Mouse (Mus musculus): ENCODE measurements around the gene Ctdsp1. TPM values are rescaled to one million over a fixed set of nuclear protein-coding genes. Genes with fewer than 3 reads are reported as not detected.
A peak's percentile ranks its signal among the peaks of the same experiment; 100 is the strongest.

Gene Ctdsp1
- polyA plus RNA-seq, 1 experiment from 2014 or later, result 16.8 TPM

DNA sequence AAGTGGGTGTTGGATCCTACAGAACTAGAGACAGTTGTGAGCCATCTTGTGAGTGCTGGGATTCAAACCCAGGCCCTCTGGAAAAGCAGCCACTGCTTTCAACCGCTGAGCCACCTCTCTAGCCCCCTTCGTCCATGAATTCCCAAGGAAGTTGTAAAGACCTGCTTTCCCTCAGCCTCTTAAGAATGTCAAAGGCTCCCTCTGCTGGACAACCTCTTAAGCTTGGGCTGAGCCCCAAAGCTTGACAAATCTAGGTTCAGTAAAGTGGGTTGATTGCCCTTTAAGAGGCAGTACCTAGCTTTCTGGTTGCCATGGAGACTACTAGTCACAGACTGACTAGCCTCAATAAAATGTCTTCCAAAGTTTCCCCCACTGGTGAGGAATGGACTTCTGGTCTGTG is 29.5 kb upstream of the Ctdsp1 start, which contains the start of gene Catip:
Catip (plus strand) TSS at position 297 of the 400 bp plus-strand sequence.
- ATAC-seq (ENCODE audit: low FRiP score), result peak; percentile 75
- no peaks in the 10 kb centered on the region for H3K27me3 ChIP-seq (replicated peaks)
- no peaks in the 10 kb centered on the region for H3K36me3 ChIP-seq
- WGBS, result 0% methylated on average over 2 of the region's 2 CpGs
- H3K4me2 ChIP-seq, result peak within 1 kb of the TSS; percentile 11; the same call in 1 of the 2 replicates
- H3K27ac ChIP-seq (replicated peaks), result no peak within 1 kb of the TSS
- no peaks in the 10 kb centered on the region for H3K9me3 ChIP-seq (replicated peaks)
- H3K4me3 ChIP-seq (replicated peaks), result no peak within 1 kb of the TSS
- H3K9ac ChIP-seq (replicated peaks), result no peak within 1 kb of the TSS
- peaks cover 5% of the 10 kb centered on the region; the same call in 1 of the 2 replicates for H3K4me1 ChIP-seq

DNA sequence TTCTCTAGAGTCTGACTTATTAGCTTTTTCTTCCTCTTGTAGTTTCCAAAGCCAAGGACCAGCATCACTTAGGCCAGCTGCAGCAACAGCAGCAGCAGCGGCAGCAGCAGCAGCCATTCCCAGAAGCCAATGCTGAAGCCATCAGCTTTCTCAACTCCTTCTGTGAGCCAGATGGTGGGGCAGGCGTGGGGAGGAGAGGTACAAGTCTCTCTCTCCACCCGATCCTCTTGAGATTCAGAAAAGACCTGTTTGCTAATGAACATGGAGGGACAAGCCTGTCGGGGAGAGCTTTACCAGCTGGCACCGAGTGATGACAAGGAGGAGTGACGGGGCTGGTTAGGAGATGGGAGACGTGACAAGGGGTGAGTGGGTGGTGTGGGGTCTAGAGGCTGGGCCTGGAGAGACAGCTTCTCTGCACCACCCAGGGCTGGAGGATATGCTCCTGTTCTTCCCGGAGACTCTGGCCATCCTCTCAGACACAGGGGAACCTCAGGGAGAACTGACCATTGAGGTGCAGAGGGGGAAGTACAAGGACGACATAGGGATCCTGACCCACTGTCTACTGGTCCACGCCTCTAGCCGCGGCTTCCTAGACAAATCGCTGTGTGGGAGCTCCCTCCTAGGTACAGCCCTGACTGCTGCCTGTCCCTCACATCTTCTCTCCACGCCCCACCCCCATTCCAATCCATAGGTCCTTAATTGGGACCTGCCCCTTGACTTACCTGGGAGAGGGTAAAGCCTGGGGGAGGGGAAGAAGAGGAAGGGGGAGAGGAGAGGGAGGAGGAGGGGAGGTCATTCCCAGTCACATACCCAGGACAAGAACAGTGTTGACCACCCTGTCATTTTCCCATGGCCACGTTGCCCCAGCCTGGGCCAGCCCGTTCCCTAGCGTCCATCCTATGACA is 28.7 kb upstream of the Ctdsp1 start:
- H3K4me3 ChIP-seq (replicated peaks), result no peak overlapping the region
- 0 out of 2 replicates have a peak, but pooled peaks have one; percentile 36 for ATAC-seq (ENCODE audit: low FRiP score)

DNA sequence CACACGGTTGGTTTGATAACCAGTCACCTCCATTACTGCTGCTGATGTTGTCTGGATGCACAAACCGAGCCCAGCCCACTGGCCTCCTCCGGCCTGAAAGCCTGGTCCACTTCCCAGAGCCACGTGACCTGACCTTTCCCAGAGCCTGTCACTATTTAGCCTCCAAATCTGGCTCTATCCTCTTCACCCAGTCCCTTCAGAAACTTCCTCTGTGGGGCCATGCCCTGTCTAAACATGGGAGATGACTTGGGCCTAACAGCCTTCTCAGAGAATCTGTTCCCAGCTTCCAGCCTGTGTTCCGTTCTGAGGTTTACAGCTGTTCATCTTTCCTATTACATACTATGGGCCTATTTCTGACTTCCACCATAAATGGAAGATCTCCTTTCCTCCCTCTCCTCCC is 27.9 kb upstream of the Ctdsp1 start:
- WGBS, result 79% methylated on average over 5 of the region's 5 CpGs
- no peak overlapping the region for H3K27ac ChIP-seq (replicated peaks)
- no peak overlapping the region for H3K9ac ChIP-seq (replicated peaks)
- H3K36me3 ChIP-seq, result no peaks in the 10 kb centered on the region
- no peaks in the 10 kb centered on the region for H3K27me3 ChIP-seq (replicated peaks)
- no peak overlapping the region for H3K4me2 ChIP-seq
- no peak overlapping the region for H3K4me3 ChIP-seq (replicated peaks)
- ATAC-seq (ENCODE audit: low FRiP score), result no peak
- peaks cover 14% of the 10 kb centered on the region for H3K4me1 ChIP-seq
- no peaks in the 10 kb centered on the region for H3K9me3 ChIP-seq (replicated peaks)

More for the DNA sequence above, 28.7 kb upstream of the Ctdsp1 start:
- Histone ChIP-seq H3K27me3 (replicated peaks) (no peaks in the 10 kb centered on the region), H3K4me2 (peak overlapping the region; percentile 11; the same call in 1 of the 2 replicates), H3K4me1 (peaks cover 5% of the 10 kb centered on the region; the same call in 1 of the 2 replicates), H3K27ac (replicated peaks) (no peak overlapping the region), H3K9me3 (replicated peaks) (no peaks in the 10 kb centered on the region), H3K36me3 (no peaks in the 10 kb centered on the region), H3K9ac (replicated peaks) (no peak overlapping the region)
- 63% methylated on average over 17 of the region's 17 CpGs for WGBS

DNA sequence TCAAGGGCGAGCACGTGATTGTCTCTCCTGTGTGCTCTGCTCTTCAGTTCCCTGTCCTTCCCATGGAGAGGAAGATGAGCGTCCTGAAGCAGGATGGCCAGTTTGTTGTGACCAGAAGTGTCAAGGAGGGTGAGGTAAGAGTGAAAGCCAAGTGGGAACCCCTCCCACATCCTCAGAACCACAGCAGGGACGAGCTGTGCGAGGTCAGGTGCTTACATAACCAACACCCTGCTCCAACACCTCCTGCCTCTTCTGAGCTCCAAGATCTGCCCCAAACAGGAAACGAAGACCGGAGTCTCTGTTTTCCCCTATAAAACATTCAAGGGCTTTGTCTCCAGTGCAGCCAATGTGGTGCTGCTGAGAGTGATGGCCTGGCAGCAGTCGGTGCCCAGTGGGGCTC is 27.0 kb upstream of the Ctdsp1 start:
- Histone ChIP-seq H3K36me3 (no peaks in the 10 kb centered on the region), H3K4me3 (replicated peaks) (no peak overlapping the region), H3K27me3 (replicated peaks) (no peaks in the 10 kb centered on the region), H3K9me3 (replicated peaks) (no peaks in the 10 kb centered on the region), H3K27ac (replicated peaks) (no peak overlapping the region), H3K4me2 (no peak overlapping the region), H3K4me1 (peaks cover 14% of the 10 kb centered on the region), H3K9ac (replicated peaks) (no peak overlapping the region)
- 82% methylated on average over 8 of the region's 8 CpGs for WGBS
- no peak for ATAC-seq (ENCODE audit: low FRiP score)

DNA sequence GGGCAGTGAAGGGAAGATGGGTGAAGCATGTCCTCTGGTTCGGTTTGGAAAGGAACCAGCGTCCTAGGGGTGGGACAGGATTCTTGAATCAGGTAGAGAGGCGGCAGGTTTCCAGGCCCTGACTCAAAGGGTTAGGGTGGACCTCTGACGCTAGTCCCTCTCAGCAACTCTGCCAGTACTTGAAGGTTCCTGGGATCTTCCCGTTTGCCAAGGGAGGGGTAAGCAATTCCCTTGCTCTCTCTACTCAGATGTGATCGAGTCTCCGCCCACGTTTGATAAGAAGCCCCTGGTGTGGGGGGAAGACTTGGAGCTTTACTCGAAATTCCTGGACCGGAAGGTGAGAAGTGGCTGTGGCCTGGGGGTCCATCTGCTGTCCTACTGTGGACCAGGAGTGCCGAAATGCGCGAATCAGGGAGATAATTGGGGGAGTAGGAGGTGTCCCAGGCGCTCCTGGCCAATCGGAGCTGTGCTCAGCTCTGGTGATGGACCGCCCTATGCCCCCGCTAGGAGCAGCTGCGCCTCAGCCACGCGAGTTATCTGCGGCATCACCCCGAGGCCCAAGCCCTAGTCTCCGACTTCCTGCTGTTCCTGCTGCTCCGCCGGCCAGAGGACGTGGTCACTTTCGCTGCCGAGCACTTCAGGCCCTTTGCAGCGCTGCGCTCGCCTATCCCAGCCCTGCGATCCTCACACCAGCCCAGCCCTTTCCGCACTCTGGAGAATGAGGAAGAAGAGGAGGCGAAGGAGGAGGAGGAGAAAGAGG is 23.2 kb upstream of the Ctdsp1 start:
- Histone ChIP-seq H3K4me1 (peaks cover 9% of the 10 kb centered on the region), H3K27me3 (replicated peaks) (no peaks in the 10 kb centered on the region), H3K4me3 (replicated peaks) (peak overlapping the region; percentile 34), H3K4me2 (peak overlapping the region; percentile 60), H3K27ac (replicated peaks) (no peak overlapping the region), H3K9ac (replicated peaks) (0 out of 2 replicates have a peak overlapping the region, but pooled peaks have one; percentile 11), H3K9me3 (replicated peaks) (no peaks in the 10 kb centered on the region), H3K36me3 (no peaks in the 10 kb centered on the region)
- ATAC-seq (ENCODE audit: low FRiP score), result peak; percentile 68; the same call in 1 of the 2 replicates
- WGBS, result 19% methylated on average over 34 of the region's 34 CpGs

DNA sequence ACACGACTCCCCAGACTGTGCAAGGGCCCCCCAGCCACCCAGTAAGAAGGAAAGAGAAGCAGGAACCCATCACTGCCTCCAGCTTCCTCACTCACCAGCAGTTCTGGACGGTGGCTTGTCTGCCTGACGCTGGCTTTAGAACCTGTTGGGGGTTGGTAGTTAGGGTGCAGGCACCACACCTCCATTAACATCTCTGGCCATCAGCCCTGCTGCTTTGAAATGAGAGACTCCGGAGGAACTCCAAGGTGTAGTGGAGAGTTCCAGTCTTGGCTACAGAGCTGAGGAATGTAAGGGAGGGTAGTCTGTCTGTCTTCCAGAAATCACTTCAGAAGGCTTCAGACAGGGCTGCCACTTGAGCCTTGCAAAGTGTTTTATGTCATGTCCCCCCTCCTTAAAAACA is 21.3 kb upstream of the Ctdsp1 start:
- H3K9me3 ChIP-seq (replicated peaks), result no peaks in the 10 kb centered on the region
- no peak for ATAC-seq (ENCODE audit: low FRiP score)
- H3K4me1 ChIP-seq, result peaks cover 9% of the 10 kb centered on the region
- H3K9ac ChIP-seq (replicated peaks), result no peak overlapping the region
- H3K4me3 ChIP-seq (replicated peaks), result no peak overlapping the region
- H3K36me3 ChIP-seq, result no peaks in the 10 kb centered on the region
- no peaks in the 10 kb centered on the region for H3K27me3 ChIP-seq (replicated peaks)
- H3K27ac ChIP-seq (replicated peaks), result no peak overlapping the region
- 58% methylated on average over 4 of the region's 4 CpGs for WGBS
- no peak overlapping the region for H3K4me2 ChIP-seq

DNA sequence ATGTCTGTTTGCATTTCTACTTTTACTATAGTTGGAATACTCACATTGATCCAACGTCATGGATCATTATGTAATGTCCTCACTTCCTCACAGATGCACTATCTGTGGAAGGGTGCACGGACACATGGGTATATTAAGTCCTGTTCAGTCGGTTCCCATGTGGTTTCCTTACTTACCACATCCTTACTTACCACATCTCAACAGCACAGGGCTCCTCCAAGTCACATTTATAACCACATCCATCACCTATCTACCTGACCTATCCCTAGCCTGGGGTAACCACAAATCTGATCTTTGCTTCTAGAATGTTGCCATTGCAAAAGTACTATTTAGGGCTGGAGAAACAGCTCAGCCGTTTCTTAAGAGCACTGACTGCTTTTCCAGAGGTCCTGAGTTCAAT is 17.9 kb upstream of the Ctdsp1 start:
- no peaks in the 10 kb centered on the region for H3K36me3 ChIP-seq
- no peak overlapping the region for H3K9ac ChIP-seq (replicated peaks)
- H3K27ac ChIP-seq (replicated peaks), result no peak overlapping the region
- H3K4me2 ChIP-seq, result no peak overlapping the region
- ATAC-seq (ENCODE audit: low FRiP score), result no peak
- no peaks in the 10 kb centered on the region for H3K27me3 ChIP-seq (replicated peaks)
- WGBS, result 80% methylated on average over 4 of the region's 4 CpGs
- peaks cover 1% of the 10 kb centered on the region for H3K4me1 ChIP-seq
- H3K4me3 ChIP-seq (replicated peaks), result no peak overlapping the region
- no peaks in the 10 kb centered on the region for H3K9me3 ChIP-seq (replicated peaks)

DNA sequence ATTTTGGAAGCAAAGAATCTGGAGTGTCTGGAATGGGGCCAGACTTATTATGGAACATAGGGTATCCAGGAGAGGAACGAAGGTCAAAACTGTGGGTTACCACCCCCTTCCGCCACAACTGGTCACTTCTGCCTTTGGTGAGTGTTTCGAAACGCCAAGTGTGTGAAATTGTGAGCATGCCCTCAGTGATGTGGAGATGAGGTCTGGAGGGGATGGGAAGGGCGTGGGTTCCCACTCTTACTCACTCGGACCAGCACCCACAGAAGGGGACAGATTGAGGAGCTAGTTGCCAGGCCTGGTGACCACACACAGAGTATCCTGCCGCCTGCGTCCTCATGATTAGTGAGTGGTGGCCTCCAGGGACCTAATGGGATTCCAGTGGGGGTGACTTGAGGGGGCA is 16.3 kb upstream of the Ctdsp1 start, which contains the start of gene Slc11a1:
Slc11a1 (plus strand) TSS at position 216 of the 400 bp plus-strand sequence.
- ATAC-seq (ENCODE audit: low FRiP score), result no peak

DNA sequence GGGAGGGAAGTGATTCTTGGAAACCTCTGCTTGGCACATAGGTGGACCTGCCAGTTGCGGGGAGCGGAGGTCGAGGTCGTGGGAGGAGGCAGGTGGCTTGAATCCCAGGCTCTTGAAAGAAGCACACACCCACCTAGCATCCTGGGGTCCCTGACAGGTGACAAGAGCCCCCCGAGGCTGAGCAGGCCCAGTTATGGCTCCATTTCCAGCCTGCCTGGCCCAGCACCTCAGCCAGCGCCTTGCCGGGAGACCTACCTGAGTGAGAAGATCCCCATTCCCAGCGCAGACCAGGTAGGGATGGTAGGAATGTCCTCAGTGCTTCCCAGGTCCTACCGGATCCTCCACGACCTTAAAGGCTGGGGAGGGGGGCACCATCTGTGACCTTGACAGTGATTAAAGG is 15.7 kb upstream of the Ctdsp1 start:
- no peak overlapping the region for H3K4me2 ChIP-seq
- H3K27me3 ChIP-seq (replicated peaks), result no peaks in the 10 kb centered on the region
- H3K4me1 ChIP-seq, result no peaks in the 10 kb centered on the region
- H3K9me3 ChIP-seq (replicated peaks), result no peaks in the 10 kb centered on the region
- no peak overlapping the region for H3K27ac ChIP-seq (replicated peaks)
- H3K9ac ChIP-seq (replicated peaks), result no peak overlapping the region
- no peak overlapping the region for H3K4me3 ChIP-seq (replicated peaks)
- H3K36me3 ChIP-seq, result no peaks in the 10 kb centered on the region
- no peak for ATAC-seq (ENCODE audit: low FRiP score)
- WGBS, result 83% methylated on average over 10 of the region's 10 CpGs

More for the DNA sequence above, 16.3 kb upstream of the Ctdsp1 start, which contains the start of gene Slc11a1:
- Histone ChIP-seq H3K4me2 (no peak within 1 kb of the TSS), H3K27ac (replicated peaks) (no peak within 1 kb of the TSS), H3K4me3 (replicated peaks) (no peak within 1 kb of the TSS), H3K9me3 (replicated peaks) (no peaks in the 10 kb centered on the region), H3K4me1 (no peaks in the 10 kb centered on the region), H3K9ac (replicated peaks) (no peak within 1 kb of the TSS), H3K36me3 (no peaks in the 10 kb centered on the region), H3K27me3 (replicated peaks) (no peaks in the 10 kb centered on the region)
- WGBS, result 67% methylated on average over 8 of the region's 8 CpGs

DNA sequence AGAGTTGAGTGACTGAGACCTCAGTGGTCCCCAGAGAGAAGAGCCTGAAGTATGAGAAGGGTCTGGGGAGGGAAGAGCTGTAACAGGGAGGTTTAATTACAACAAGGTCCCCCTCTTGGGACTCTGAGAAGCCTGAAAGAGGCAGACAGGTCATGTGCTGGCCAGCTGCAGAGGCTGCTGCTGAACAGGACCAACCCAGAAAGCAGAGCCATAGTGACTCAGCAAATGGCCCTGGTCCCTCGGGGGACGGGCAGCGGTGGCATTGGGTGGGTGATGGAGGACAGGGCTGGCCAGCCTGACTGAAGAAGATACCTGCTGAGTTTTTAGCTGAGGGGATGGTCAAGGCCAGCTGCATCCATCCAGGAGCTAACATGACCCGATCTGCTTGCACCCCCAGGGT is 14.9 kb upstream of the Ctdsp1 start:
- no peaks in the 10 kb centered on the region for H3K4me1 ChIP-seq
- no peaks in the 10 kb centered on the region for H3K36me3 ChIP-seq
- no peak overlapping the region for H3K4me2 ChIP-seq
- H3K4me3 ChIP-seq (replicated peaks), result no peak overlapping the region
- WGBS, result 83% methylated on average over 4 of the region's 4 CpGs
- no peak overlapping the region for H3K27ac ChIP-seq (replicated peaks)
- no peak for ATAC-seq (ENCODE audit: low FRiP score)
- no peak overlapping the region for H3K9ac ChIP-seq (replicated peaks)
- no peaks in the 10 kb centered on the region for H3K27me3 ChIP-seq (replicated peaks)
- no peaks in the 10 kb centered on the region for H3K9me3 ChIP-seq (replicated peaks)

DNA sequence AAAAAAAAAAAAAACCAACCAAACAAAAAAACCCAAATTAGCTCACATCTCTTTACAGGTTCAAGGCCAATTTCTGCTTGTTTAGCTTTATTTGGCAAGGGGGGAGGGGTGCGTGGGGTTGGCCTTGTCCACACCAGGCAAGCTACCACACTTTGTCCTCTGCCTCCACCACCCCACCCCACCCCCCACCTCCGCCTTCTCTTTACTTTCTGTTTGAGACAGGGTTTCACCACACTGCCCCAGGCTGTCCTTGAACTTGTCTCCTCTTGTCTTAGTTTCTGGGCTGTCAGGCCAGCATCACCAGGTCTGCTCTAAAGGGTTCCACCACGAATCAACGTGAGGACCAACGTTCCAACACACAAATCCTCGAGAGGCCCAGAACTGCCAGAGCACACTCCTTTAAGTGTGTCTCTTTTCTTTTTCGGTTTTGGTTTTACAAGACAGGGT is 12.2 kb upstream of the Ctdsp1 start:
- no peak for ATAC-seq (ENCODE audit: low FRiP score)
- H3K27ac ChIP-seq (replicated peaks), result no peak overlapping the region
- no peaks in the 10 kb centered on the region for H3K27me3 ChIP-seq (replicated peaks)
- no peak overlapping the region for H3K4me2 ChIP-seq
- no peaks in the 10 kb centered on the region for H3K9me3 ChIP-seq (replicated peaks)
- H3K36me3 ChIP-seq, result no peaks in the 10 kb centered on the region
- H3K4me1 ChIP-seq, result no peaks in the 10 kb centered on the region
- 84% methylated on average over 7 of the region's 7 CpGs for WGBS
- H3K4me3 ChIP-seq (replicated peaks), result no peak overlapping the region
- H3K9ac ChIP-seq (replicated peaks), result no peak overlapping the region
